Mouse (Mus musculus): ENCODE measurements around the gene Tmem130. TPM values are rescaled to one million over a fixed set of nuclear protein-coding genes. Genes with fewer than 3 reads are reported as not detected.
A peak's percentile ranks its signal among the peaks of the same experiment; 100 is the strongest.

The Tmem130 gene
- 338 and 386 TPM in 2 replicates for polyA plus RNA-seq (2014; fragmentation: Nextera tagmentation; extraction: Ambion mirVana)

GRCm38 (mm10) chr5:144761161-144761868, at the start of gene Tmem130:
Tmem130 (minus strand) TSS chr5:144761818.
- Histone ChIP-seq H3K4me2 (replicated peaks) (peak within 1 kb of the TSS; percentile 52), H3K9me3 (ENCODE audit: control insufficient read depth, low read length) (no peaks in the 10 kb centered on the region), H3K27me3 (ENCODE audit: control insufficient read depth, insufficient read depth, low read length) (no peaks in the 10 kb centered on the region), H3K9ac (peak within 1 kb of the TSS; percentile 87), H3K27ac (peak within 1 kb of the TSS; percentile 89), H3K4me3 (replicated peaks; ENCODE audit: low read length) (peak within 1 kb of the TSS; percentile 68), H3K36me3 (replicated peaks; ENCODE audit: control insufficient read depth, insufficient read depth) (no peaks in the 10 kb centered on the region), H3K4me1 (replicated peaks; ENCODE audit: control insufficient read depth, insufficient read depth, low read length) (peaks cover 23% of the 10 kb centered on the region)
- DNase-seq (ENCODE audit: low spot score): peak; percentile 76
- WGBS: under 1% methylated on average over 38 of the region's 38 CpGs
- ATAC-seq (ENCODE audit: low FRiP score): peak; percentile 89

GRCm38 (mm10) chr5:144806931-144807330, 45.3 kb upstream of the Tmem130 start:
- Histone ChIP-seq H3K9me3 (ENCODE audit: control insufficient read depth, low read length) (no peaks in the 10 kb centered on the region), H3K36me3 (replicated peaks; ENCODE audit: control insufficient read depth, insufficient read depth) (peaks cover 100% of the 10 kb centered on the region), H3K27ac (no peak overlapping the region), H3K4me2 (replicated peaks) (no peak overlapping the region), H3K9ac (no peak overlapping the region), H3K27me3 (ENCODE audit: control insufficient read depth, insufficient read depth, low read length) (no peaks in the 10 kb centered on the region), H3K4me1 (replicated peaks; ENCODE audit: control insufficient read depth, insufficient read depth, low read length) (no peaks in the 10 kb centered on the region), H3K4me3 (replicated peaks; ENCODE audit: low read length) (no peak overlapping the region)
- no peak for DNase-seq (ENCODE audit: low spot score)
- 94% methylated on average over 10 of the region's 10 CpGs for WGBS
- no peak for ATAC-seq (ENCODE audit: low FRiP score)

- Histone ChIP-seq H3K27me3 (ENCODE audit: control insufficient read depth, insufficient read depth, low read length) (no peaks in the 10 kb centered on the region), H3K9me3 (ENCODE audit: control insufficient read depth, low read length) (no peaks in the 10 kb centered on the region), H3K4me1 (replicated peaks; ENCODE audit: control insufficient read depth, insufficient read depth, low read length) (no peaks in the 10 kb centered on the region), H3K27ac (no peak overlapping the region), H3K36me3 (replicated peaks; ENCODE audit: control insufficient read depth, insufficient read depth) (peaks cover 100% of the 10 kb centered on the region), H3K9ac (no peak overlapping the region), H3K4me2 (replicated peaks) (no peak overlapping the region), H3K4me3 (replicated peaks; ENCODE audit: low read length) (no peak overlapping the region)
- DNase-seq (ENCODE audit: low spot score): no peak
- WGBS: 91% methylated on average over 7 of the region's 7 CpGs
- no peak for ATAC-seq (ENCODE audit: low FRiP score)
These were observed 42.6 kb upstream of the Tmem130 start for GRCm38 (mm10) chr5:144804181-144804580.

- ATAC-seq (ENCODE audit: low FRiP score): no peak
- DNase-seq (ENCODE audit: low spot score): no peak
- no peak overlapping the region for H3K4me3 ChIP-seq (replicated peaks; ENCODE audit: low read length)
- H3K9me3 ChIP-seq (ENCODE audit: control insufficient read depth, low read length): no peaks in the 10 kb centered on the region
- H3K4me2 ChIP-seq (replicated peaks): no peak overlapping the region
- no peak overlapping the region for H3K27ac ChIP-seq
- H3K27me3 ChIP-seq (ENCODE audit: control insufficient read depth, insufficient read depth, low read length): no peaks in the 10 kb centered on the region
- 95% methylated on average over 8 of the region's 8 CpGs for WGBS
- H3K36me3 ChIP-seq (replicated peaks; ENCODE audit: control insufficient read depth, insufficient read depth): peaks cover 100% of the 10 kb centered on the region
- no peaks in the 10 kb centered on the region for H3K4me1 ChIP-seq (replicated peaks; ENCODE audit: control insufficient read depth, insufficient read depth, low read length)
- H3K9ac ChIP-seq: no peak overlapping the region
These were observed 41.4 kb upstream of the Tmem130 start for GRCm38 (mm10) chr5:144803066-144803465.

- H3K4me3 ChIP-seq (replicated peaks; ENCODE audit: low read length): no peak overlapping the region
- no peak overlapping the region for H3K27ac ChIP-seq
- H3K4me2 ChIP-seq (replicated peaks): no peak overlapping the region
- no peaks in the 10 kb centered on the region for H3K9me3 ChIP-seq (ENCODE audit: control insufficient read depth, low read length)
- no peaks in the 10 kb centered on the region for H3K4me1 ChIP-seq (replicated peaks; ENCODE audit: control insufficient read depth, insufficient read depth, low read length)
- 94% methylated on average over 7 of the region's 7 CpGs for WGBS
- no peaks in the 10 kb centered on the region for H3K27me3 ChIP-seq (ENCODE audit: control insufficient read depth, insufficient read depth, low read length)
- no peak for ATAC-seq (ENCODE audit: low FRiP score)
- H3K36me3 ChIP-seq (replicated peaks; ENCODE audit: control insufficient read depth, insufficient read depth): peaks cover 99% of the 10 kb centered on the region
- no peak overlapping the region for H3K9ac ChIP-seq
- no peak for DNase-seq (ENCODE audit: low spot score)
These were observed 35.5 kb upstream of the Tmem130 start for GRCm38 (mm10) chr5:144797116-144797515.

GRCm38 (mm10) chr5:144794687-144795086, 33.1 kb upstream of the Tmem130 start:
- Histone ChIP-seq H3K4me3 (replicated peaks; ENCODE audit: low read length) (no peak overlapping the region), H3K36me3 (replicated peaks; ENCODE audit: control insufficient read depth, insufficient read depth) (peaks cover 99% of the 10 kb centered on the region), H3K4me2 (replicated peaks) (no peak overlapping the region), H3K27me3 (ENCODE audit: control insufficient read depth, insufficient read depth, low read length) (no peaks in the 10 kb centered on the region), H3K9me3 (ENCODE audit: control insufficient read depth, low read length) (no peaks in the 10 kb centered on the region), H3K9ac (no peak overlapping the region), H3K27ac (no peak overlapping the region), H3K4me1 (replicated peaks; ENCODE audit: control insufficient read depth, insufficient read depth, low read length) (no peaks in the 10 kb centered on the region)
- DNase-seq (ENCODE audit: low spot score) (peak; percentile 26), ATAC-seq (ENCODE audit: low FRiP score) (no peak)
- WGBS: 80% methylated on average over 6 of the region's 6 CpGs

- H3K27ac ChIP-seq: no peak overlapping the region
- no peak overlapping the region for H3K4me3 ChIP-seq (replicated peaks; ENCODE audit: low read length)
- DNase-seq (ENCODE audit: low spot score) (no peak), ATAC-seq (ENCODE audit: low FRiP score) (no peak)
- no peak overlapping the region for H3K9ac ChIP-seq
- H3K4me2 ChIP-seq (replicated peaks): no peak overlapping the region
- WGBS: 87% methylated on average over 5 of the region's 5 CpGs
- H3K4me1 ChIP-seq (replicated peaks; ENCODE audit: control insufficient read depth, insufficient read depth, low read length): no peaks in the 10 kb centered on the region
- no peaks in the 10 kb centered on the region for H3K27me3 ChIP-seq (ENCODE audit: control insufficient read depth, insufficient read depth, low read length)
- H3K36me3 ChIP-seq (replicated peaks; ENCODE audit: control insufficient read depth, insufficient read depth): peaks cover 99% of the 10 kb centered on the region
- no peaks in the 10 kb centered on the region for H3K9me3 ChIP-seq (ENCODE audit: control insufficient read depth, low read length)
These were observed 31.8 kb upstream of the Tmem130 start for GRCm38 (mm10) chr5:144793374-144793773.

GRCm38 (mm10) chr5:144786464-144786863, 24.8 kb upstream of the Tmem130 start:
- DNase-seq (ENCODE audit: low spot score) (no peak), ATAC-seq (ENCODE audit: low FRiP score) (no peak)
- H3K9me3 ChIP-seq (ENCODE audit: control insufficient read depth, low read length): no peaks in the 10 kb centered on the region
- no peak overlapping the region for H3K4me3 ChIP-seq (replicated peaks; ENCODE audit: low read length)
- no peak overlapping the region for H3K27ac ChIP-seq
- 96% methylated on average over 18 of the region's 18 CpGs for WGBS
- no peaks in the 10 kb centered on the region for H3K4me1 ChIP-seq (replicated peaks; ENCODE audit: control insufficient read depth, insufficient read depth, low read length)
- H3K4me2 ChIP-seq (replicated peaks): no peak overlapping the region
- H3K36me3 ChIP-seq (replicated peaks; ENCODE audit: control insufficient read depth, insufficient read depth): peaks cover 99% of the 10 kb centered on the region
- H3K27me3 ChIP-seq (ENCODE audit: control insufficient read depth, insufficient read depth, low read length): no peaks in the 10 kb centered on the region
- no peak overlapping the region for H3K9ac ChIP-seq

- no peak for ATAC-seq (ENCODE audit: low FRiP score)
These were observed 19.0 kb upstream of the Tmem130 start for GRCm38 (mm10) chr5:144780654-144781053.

More at GRCm38 (mm10) chr5:144780654-144781053, 19.0 kb upstream of the Tmem130 start:
- no peak overlapping the region for H3K4me3 ChIP-seq (replicated peaks; ENCODE audit: low read length)
- DNase-seq (ENCODE audit: low spot score): no peak
- WGBS: 86% methylated on average over 8 of the region's 8 CpGs
- H3K9ac ChIP-seq: no peak overlapping the region
- H3K4me1 ChIP-seq (replicated peaks; ENCODE audit: control insufficient read depth, insufficient read depth, low read length): no peaks in the 10 kb centered on the region
- peaks cover 99% of the 10 kb centered on the region for H3K36me3 ChIP-seq (replicated peaks; ENCODE audit: control insufficient read depth, insufficient read depth)
- H3K27me3 ChIP-seq (ENCODE audit: control insufficient read depth, insufficient read depth, low read length): no peaks in the 10 kb centered on the region
- no peak overlapping the region for H3K4me2 ChIP-seq (replicated peaks)
- H3K27ac ChIP-seq: no peak overlapping the region
- H3K9me3 ChIP-seq (ENCODE audit: control insufficient read depth, low read length): no peaks in the 10 kb centered on the region
